Mouse (Mus musculus): ENCODE results near the gene Pus7l. TPM values are rescaled to one million over a fixed set of nuclear protein-coding genes. Genes with fewer than 3 reads are reported as not detected.

The Pus7l gene
- 10.3 and 10.6 TPM in 2 replicates for polyA plus RNA-seq (2015; fragmentation: Nextera tagmentation; extraction: Ambion mirVana)

- H3K27ac ChIP-seq, result peak within 1 kb of the TSS; percentile 60
- no peaks in the 10 kb centered on the region for H3K27me3 ChIP-seq
- peak within 1 kb of the TSS; percentile 86 for H3K4me3 ChIP-seq
- peak within 1 kb of the TSS; percentile 81 for H3K4me2 ChIP-seq
- H3K36me3 ChIP-seq, result 0 out of 2 replicates have a peak, but pooled peaks cover under 1% of the 10 kb centered on the region
- peaks cover 7% of the 10 kb centered on the region for H3K4me1 ChIP-seq
- no peaks in the 10 kb centered on the region for H3K9me3 ChIP-seq
- peak within 1 kb of the TSS; percentile 80 for H3K9ac ChIP-seq
- under 1% methylated on average over 45 of the region's 45 CpGs for WGBS
- peak; percentile 97 for ATAC-seq (ENCODE audit: insufficient number of reproducible peaks, insufficient read depth, low FRiP score, low TSS enrichment, low read depth)
Observed at GRCm38 (mm10) chr15:94543409-94544051, at the start of gene Pus7l, which contains the start of gene Irak4. Gene Pus7l (minus strand): TSS chr15:94543547. Gene Irak4 (plus strand): TSS chr15:94543643.

DNA sequence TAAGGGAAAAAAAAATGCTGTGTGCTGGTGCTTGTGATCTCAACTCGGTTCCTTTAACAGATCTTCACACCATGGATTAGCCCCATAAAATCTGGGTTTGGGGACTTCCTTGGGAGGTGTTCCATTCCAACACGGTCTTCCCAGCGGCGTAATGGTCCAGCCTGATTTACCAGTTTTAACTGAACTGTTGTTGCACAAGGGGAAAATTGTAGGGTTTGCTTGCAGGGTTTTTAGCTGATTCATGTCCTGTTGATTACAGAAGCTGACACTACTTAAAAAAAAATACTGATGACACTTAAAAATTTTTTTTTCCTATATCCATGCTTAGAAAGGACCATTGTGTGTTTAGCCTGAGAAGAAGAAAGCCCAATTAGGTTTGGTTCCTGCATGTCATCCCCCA, 48.0 kb upstream of the Pus7l start:
- H3K4me2 ChIP-seq, result no peak overlapping the region
- H3K9ac ChIP-seq, result no peak overlapping the region
- no peaks in the 10 kb centered on the region for H3K9me3 ChIP-seq
- ATAC-seq (ENCODE audit: insufficient number of reproducible peaks, insufficient read depth, low FRiP score, low TSS enrichment, low read depth), result no peak
- no peaks in the 10 kb centered on the region for H3K27me3 ChIP-seq
- no peak overlapping the region for H3K27ac ChIP-seq
- WGBS, result 70% methylated on average over 4 of the region's 4 CpGs
- peaks cover under 1% of the 10 kb centered on the region; the same call in 1 of the 2 replicates for H3K36me3 ChIP-seq
- H3K4me3 ChIP-seq, result no peak overlapping the region
- peaks cover 10% of the 10 kb centered on the region for H3K4me1 ChIP-seq

DNA sequence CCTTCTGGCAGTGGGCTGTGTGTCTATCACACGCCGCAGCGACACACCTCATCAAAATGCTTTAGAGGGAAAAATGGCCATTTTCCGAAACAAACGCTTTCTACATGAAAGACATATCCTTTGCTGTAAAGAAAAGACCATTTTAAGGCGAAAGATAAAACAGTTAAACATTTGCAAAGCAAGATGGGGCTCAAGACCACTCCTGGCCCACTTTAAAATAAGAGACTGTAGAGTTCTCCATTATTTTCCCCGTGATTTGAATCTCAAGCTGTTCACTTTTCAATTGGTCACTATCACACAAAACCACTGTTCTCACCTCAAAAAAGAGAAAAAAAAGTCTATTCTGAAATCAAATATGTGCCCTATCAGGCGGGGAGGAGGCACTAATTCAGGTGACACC, 46.7 kb upstream of the Pus7l start:
- Histone ChIP-seq H3K27ac (no peak overlapping the region), H3K36me3 (peaks cover 10% of the 10 kb centered on the region), H3K9me3 (no peaks in the 10 kb centered on the region), H3K4me3 (peak overlapping the region; percentile 99), H3K4me2 (peak overlapping the region; percentile 75), H3K9ac (0 out of 2 replicates have a peak overlapping the region, but pooled peaks have one; percentile 95), H3K27me3 (no peaks in the 10 kb centered on the region), H3K4me1 (peaks cover 10% of the 10 kb centered on the region)
- WGBS, result 11% methylated on average over 8 of the region's 8 CpGs
- no peak for ATAC-seq (ENCODE audit: insufficient number of reproducible peaks, insufficient read depth, low FRiP score, low TSS enrichment, low read depth)

- Histone ChIP-seq H3K4me2 (peak within 1 kb of the TSS; percentile 75), H3K9ac (peak within 1 kb of the TSS; percentile 95), H3K4me1 (peaks cover 10% of the 10 kb centered on the region), H3K9me3 (no peaks in the 10 kb centered on the region), H3K27me3 (no peaks in the 10 kb centered on the region), H3K27ac (peak within 1 kb of the TSS; percentile 71), H3K4me3 (peak within 1 kb of the TSS; percentile 99), H3K36me3 (peaks cover 16% of the 10 kb centered on the region)
- WGBS, result under 1% methylated on average over 69 of the region's 70 CpGs
- peak; percentile 99 for ATAC-seq (ENCODE audit: insufficient number of reproducible peaks, insufficient read depth, low FRiP score, low TSS enrichment, low read depth)
Observed at GRCm38 (mm10) chr15:94589219-94590075, 46.1 kb upstream of the Pus7l start, which contains the start of gene Twf1. Gene Twf1 (minus strand): TSS chr15:94589889.

DNA sequence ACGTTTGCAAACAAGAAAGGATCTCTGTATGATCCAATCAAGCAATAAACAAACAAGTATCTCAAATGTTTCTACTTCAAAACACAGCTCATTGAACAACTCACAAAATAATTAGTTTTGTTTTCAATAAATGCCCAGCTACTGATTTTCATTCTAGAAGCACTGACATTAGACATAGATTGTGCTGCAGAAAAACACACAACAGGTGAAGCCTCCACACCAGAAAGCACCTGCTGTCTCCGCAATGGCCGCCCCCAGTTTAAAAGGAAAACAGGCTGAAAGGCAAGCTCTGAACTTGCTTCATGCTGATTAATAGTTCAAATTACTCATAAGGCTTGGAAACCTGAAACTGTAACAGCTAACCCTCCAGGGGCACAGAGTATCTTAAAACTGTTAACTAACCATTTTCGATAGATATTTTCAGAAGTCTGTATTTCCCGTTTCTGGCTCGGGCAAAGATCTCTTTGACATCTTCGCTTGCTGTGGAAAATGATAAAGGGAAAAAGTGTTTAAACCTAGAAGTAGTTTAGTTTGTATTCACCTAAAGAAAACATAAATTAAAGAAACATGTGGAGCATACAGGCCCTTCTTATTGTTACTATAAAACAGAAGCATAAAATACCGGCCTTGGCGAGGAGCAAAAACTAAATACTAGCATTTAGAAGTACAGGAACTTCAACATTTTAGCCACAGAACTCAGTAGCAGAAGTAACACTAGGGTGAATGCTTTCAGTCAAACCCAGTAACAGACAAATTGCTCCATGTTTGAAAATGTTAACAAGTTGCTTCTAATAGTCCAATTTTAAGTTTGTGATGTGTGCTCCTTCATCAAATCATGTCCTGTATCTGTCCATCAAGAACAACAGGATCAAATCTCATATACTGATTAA, 44.7 kb upstream of the Pus7l start:
- Histone ChIP-seq H3K9me3 (no peaks in the 10 kb centered on the region), H3K4me2 (peak overlapping the region; percentile 75), H3K4me3 (peak overlapping the region; percentile 99; the same call in 1 of the 2 replicates), H3K4me1 (peaks cover 10% of the 10 kb centered on the region), H3K27me3 (no peaks in the 10 kb centered on the region), H3K36me3 (peaks cover 30% of the 10 kb centered on the region), H3K9ac (no peak overlapping the region; the same call in 1 of the 2 replicates), H3K27ac (no peak overlapping the region)
- 77% methylated on average over 9 of the region's 9 CpGs for WGBS
- no peak for ATAC-seq (ENCODE audit: insufficient number of reproducible peaks, insufficient read depth, low FRiP score, low TSS enrichment, low read depth)

DNA sequence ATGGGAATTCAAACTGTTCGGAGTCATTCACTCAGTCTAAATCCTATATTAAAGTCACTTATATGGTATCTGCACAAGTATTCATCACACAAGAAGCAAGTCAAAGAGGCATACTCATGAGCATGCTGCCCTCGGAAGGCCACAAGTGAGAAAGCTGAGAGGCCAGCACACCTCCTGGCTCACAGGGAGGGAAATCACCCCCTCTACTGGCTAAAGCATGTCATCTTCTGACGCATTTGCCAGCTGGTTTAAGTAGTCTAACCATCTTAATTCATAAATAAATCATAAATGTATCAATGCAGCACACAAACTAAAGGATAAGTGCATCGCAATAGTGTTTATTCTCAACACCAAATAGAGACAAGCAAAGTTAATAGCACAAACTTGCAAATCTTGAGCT, 41.4 kb upstream of the Pus7l start:
- Histone ChIP-seq H3K4me2 (no peak overlapping the region), H3K27ac (no peak overlapping the region), H3K9me3 (no peaks in the 10 kb centered on the region), H3K36me3 (peaks cover 57% of the 10 kb centered on the region), H3K4me3 (no peak overlapping the region), H3K9ac (no peak overlapping the region), H3K4me1 (peaks cover 10% of the 10 kb centered on the region), H3K27me3 (no peaks in the 10 kb centered on the region)
- 85% methylated on average over 4 of the region's 4 CpGs for WGBS
- ATAC-seq (ENCODE audit: insufficient number of reproducible peaks, insufficient read depth, low FRiP score, low TSS enrichment, low read depth), result no peak

- H3K27me3 ChIP-seq, result no peaks in the 10 kb centered on the region
Observed at GRCm38 (mm10) chr15:94583153-94583552, 39.8 kb upstream of the Pus7l start.

DNA sequence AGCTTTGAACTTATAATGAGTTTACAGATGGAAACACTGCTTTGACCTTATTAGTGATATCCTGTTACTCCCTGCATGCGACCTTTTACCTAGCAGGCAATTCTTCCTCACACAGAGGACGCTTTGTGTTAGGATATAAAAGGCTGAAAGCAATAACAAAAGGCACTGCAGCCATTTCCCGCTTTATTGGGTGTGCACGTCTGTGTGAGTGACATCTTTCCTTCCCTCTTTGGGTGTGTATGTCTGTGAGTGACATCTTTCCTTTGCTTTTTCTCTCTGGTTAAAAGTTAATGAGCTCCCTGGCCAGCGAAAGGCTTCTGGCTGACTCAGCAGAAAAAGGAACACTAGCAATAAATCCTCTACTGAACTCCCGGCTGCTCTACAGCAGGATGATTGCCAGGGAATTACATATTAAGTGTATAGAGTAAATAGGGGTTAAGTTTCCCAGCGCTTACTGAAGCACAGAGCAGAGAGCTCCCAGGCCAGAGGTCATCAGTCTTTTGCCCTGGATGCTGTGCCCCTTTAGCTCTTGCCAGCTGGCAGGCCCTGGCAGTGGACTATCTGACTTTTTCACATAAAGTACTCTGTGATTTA, 38.8 kb upstream of the Pus7l start:
- Histone ChIP-seq H3K9me3 (no peaks in the 10 kb centered on the region), H3K36me3 (peaks cover 69% of the 10 kb centered on the region), H3K27ac (no peak overlapping the region), H3K4me2 (no peak overlapping the region), H3K27me3 (no peaks in the 10 kb centered on the region), H3K9ac (no peak overlapping the region), H3K4me1 (0 out of 2 replicates have a peak, but pooled peaks cover 2% of the 10 kb centered on the region), H3K4me3 (no peak overlapping the region)
- WGBS, result 67% methylated on average over 7 of the region's 7 CpGs
- no peak for ATAC-seq (ENCODE audit: insufficient number of reproducible peaks, insufficient read depth, low FRiP score, low TSS enrichment, low read depth)

More at GRCm38 (mm10) chr15:94583153-94583552, 39.8 kb upstream of the Pus7l start:
- Histone ChIP-seq H3K4me3 (no peak overlapping the region), H3K9me3 (no peaks in the 10 kb centered on the region), H3K4me2 (no peak overlapping the region), H3K27ac (no peak overlapping the region), H3K4me1 (peaks cover 6% of the 10 kb centered on the region), H3K36me3 (peaks cover 67% of the 10 kb centered on the region), H3K9ac (no peak overlapping the region)
- ATAC-seq (ENCODE audit: insufficient number of reproducible peaks, insufficient read depth, low FRiP score, low TSS enrichment, low read depth), result no peak
- WGBS, result 72% methylated on average over 10 of the region's 10 CpGs

DNA sequence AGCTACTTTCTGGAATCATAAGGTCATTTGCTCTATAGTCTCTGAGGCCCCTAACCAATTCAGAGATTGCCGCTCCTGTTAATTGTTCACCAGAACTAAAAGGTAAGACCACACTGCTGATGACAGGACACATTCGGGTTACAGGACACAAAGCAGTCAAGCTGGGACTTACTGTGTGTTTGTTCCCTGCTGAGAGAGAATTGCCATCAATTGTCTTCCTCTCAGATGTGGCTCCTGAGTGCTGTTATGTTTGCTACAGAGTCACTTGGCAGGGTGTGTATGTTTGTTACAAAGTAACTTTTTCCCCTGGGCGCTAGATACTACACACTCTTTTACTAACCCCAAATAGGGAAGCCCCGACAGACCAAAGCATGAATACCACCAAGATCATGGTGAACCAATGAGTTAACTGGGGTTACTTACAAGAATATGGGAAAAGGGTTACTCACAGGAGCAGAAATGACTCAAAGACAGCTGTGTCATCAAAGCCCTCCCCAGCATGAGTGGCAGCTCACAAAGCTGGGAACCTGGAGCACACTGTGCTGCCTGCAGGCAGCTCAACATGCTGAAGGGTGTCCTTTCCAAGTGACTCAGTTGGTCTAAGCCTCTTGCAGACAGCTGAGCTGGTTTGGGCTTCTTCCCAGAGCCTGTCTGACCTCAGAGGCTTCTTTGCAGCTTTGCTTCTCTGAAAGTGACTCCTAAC, 31.4 kb upstream of the Pus7l start:
- H3K27ac ChIP-seq, result no peak overlapping the region
- H3K4me2 ChIP-seq, result no peak overlapping the region
- H3K27me3 ChIP-seq, result no peaks in the 10 kb centered on the region
- no peaks in the 10 kb centered on the region for H3K9me3 ChIP-seq
- H3K4me3 ChIP-seq, result no peak overlapping the region
- 75% methylated on average over 4 of the region's 4 CpGs for WGBS
- no peak overlapping the region for H3K9ac ChIP-seq
- no peaks in the 10 kb centered on the region for H3K4me1 ChIP-seq
- ATAC-seq (ENCODE audit: insufficient number of reproducible peaks, insufficient read depth, low FRiP score, low TSS enrichment, low read depth), result no peak
- H3K36me3 ChIP-seq, result peaks cover 12% of the 10 kb centered on the region

DNA sequence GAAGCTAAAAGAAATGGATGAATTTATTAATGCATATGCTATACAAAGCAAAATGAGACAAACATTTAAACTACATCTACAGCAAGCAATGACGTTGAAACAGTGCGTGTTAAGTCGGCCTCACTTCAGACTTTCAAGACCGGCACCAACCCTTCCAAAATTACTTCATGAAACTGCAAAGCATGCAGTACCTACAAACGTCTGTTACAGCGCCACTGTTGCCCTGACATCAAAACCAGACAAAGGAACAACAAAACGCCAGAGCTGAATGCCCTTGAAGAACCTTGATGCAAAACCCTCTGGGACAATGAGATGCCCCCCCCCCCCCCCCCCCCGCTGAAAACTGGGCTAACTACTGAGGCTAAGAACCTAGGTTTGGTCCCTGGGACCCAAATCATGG, 29.4 kb upstream of the Pus7l start:
- Histone ChIP-seq H3K4me3 (no peak overlapping the region), H3K27me3 (no peaks in the 10 kb centered on the region), H3K9me3 (no peaks in the 10 kb centered on the region), H3K4me1 (no peaks in the 10 kb centered on the region), H3K9ac (no peak overlapping the region), H3K27ac (no peak overlapping the region), H3K36me3 (no peaks in the 10 kb centered on the region), H3K4me2 (no peak overlapping the region)
- WGBS, result 66% methylated on average over 8 of the region's 8 CpGs
- no peak for ATAC-seq (ENCODE audit: insufficient number of reproducible peaks, insufficient read depth, low FRiP score, low TSS enrichment, low read depth)
